Mouse (Mus musculus) kidney, adult 11 months (tissue): ENCODE results near the gene Slc39a9.

Experiments
- DNase-seq: peaks from one replicate; pipeline ENCODE4 v3.0.0; 2022

Gene Slc39a9

GRCm38 (mm10) chr12:80643693-80644505 lies at the start of gene Slc39a9, which contains the start of gene Erh:
Slc39a9 (plus strand) TSS chr12:80643883.
Erh (minus strand) TSS chr12:80644341.
- peak; percentile 95 for DNase-seq

- DNase-seq: no peak
Observed at GRCm38 (mm10) chr12:80594141-80594540, 49.5 kb upstream of the Slc39a9 start.

- DNase-seq: no peak
Observed at GRCm38 (mm10) chr12:80594781-80595180, 48.9 kb upstream of the Slc39a9 start.

DNA sequence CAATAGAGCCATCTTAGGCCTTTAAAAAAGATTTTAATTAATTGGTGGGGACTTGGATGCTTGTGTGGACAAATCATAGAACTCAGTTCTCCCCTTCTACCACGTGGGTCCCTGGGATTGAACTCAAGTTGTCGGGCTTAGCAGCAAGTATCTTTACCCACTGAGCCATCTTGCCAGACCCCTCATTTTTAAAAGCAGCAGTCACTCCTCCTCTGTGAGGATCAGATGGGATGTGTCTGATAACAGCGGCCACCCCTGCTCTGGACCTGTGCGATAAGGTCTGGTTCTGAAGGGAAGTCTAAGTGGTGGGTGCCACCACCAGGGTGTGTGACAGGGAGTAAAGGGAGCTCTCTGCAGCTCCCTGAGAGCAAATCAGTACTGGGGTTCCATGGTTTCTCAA lies 48.1 kb upstream of the Slc39a9 start:
- no peak for DNase-seq

GRCm38 (mm10) chr12:80595968-80596367 lies 47.7 kb upstream of the Slc39a9 start:
- DNase-seq: no peak

GRCm38 (mm10) chr12:80598236-80598635 lies 45.4 kb upstream of the Slc39a9 start:
- DNase-seq: no peak

- no peak for DNase-seq
Observed at GRCm38 (mm10) chr12:80598756-80599155, 44.9 kb upstream of the Slc39a9 start.

DNA sequence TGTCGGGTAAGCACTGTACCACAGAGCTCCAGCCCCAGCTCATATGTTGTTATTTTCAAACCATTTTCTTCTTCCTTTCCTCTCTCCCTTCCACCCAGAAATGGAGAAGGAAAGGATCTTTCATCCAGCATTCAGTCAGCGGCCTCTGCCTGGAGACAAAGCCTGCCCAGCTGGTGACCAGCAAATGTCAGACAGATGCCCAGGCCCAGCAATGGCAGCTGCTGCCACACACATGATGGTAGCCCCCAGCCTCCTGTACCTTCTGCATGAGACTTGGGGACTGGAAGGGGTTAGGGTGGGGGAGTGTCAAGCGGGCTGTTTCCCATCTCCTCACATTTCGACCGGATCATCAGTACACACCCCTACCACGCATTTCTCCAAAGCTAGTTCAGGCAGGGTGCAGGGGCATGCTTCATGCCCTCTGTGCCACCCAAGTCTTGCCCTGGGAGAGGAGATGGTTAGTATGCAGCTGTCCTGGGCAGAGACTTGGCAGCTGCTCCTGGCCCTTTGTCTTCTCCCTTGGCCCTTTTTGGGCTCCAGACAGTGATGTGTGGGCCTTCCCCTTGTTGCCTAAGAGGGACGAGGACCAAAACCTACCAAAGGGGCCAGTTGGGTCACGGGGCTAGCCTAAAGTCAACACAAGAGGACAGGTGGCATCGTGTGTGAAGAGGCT lies 42.0 kb upstream of the Slc39a9 start:
- DNase-seq: no peak

- no peak for DNase-seq
Observed at GRCm38 (mm10) chr12:80602432-80602831, 41.3 kb upstream of the Slc39a9 start.

- DNase-seq: no peak
Observed at GRCm38 (mm10) chr12:80603566-80603965, 40.1 kb upstream of the Slc39a9 start.

DNA sequence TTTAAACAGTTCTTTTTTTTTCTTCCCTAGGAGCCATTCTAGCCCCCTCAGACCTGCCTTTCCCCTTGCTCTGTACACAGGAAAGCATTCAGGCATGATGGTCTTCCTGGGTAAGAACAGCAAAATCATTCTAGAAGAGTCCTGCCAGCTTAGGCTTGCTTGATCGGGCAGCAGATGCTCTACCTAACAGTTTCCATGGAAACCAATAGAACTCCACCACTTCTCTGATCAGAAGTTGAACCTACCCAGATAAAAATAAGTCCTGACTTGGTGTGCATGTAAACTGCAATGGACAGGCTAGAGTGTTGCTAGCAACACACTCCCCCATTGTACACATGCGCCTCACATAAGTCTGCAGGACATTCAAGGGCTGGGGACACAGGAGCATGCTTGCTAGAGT lies 39.5 kb upstream of the Slc39a9 start:
- DNase-seq: no peak

- DNase-seq: no peak
Observed at GRCm38 (mm10) chr12:80608576-80608975, 35.1 kb upstream of the Slc39a9 start.

DNA sequence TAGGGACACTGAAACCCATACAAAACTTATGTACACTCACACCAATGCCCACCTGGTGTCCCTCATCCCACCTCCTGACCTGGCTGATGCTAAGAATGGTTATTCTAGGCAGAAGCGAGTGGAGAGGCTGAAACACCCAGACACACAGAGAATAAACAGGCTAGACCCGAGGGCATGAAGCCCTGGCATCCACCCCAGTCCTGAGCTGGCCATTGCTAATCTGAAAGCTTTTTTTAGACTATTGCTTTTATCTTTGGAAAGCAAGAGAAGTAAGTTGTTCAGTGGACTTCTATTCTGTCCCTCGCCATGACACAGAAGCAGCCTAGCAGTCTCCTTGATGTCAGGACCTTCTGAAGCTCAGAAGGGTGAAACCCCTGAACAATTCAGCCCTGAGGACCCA lies 33.8 kb upstream of the Slc39a9 start:
- DNase-seq: no peak

- no peak for DNase-seq
Observed at GRCm38 (mm10) chr12:80612113-80612791, 31.4 kb upstream of the Slc39a9 start.

DNA sequence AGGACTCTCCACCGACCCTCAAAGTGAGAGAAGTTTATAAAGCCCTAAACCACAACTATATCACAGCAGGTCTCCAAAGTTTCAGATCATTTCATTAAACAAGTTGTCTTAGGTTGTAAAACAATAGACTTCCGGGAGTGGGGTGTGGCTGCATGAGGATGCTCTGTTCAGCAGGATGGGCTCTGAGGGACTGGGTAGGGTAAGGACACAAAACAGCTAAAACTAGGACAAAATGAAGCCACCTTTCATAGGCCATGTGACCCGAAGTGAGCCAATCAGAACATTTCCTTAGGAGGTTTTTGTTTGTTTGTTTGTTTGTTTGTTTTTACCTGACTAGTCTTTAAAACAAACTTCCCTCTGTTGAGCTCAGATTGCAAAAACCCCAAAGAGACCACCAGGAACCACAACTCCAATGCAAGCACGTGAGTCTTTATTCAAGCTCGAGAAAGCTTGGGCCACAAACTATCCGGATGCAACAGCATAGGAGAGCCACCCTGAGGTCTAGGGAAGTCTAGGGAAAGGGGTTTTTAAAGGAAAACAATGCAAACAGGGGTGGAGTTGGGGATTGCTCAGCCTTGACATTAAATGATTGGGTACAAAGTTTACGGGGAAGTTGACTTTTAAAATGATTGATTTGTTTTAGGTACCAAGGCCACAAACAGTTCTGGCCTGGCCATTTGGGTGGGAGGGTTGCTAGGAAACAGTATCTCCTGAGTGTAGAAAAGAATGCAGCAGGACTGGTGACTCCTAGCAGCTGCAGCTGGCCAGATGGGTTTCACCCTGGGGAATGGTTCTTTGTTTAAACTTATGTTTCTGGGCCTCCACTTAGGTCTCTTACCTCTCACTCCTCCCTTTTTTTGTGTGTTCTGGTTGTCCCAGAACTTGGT lies 28.1 kb upstream of the Slc39a9 start:
- DNase-seq: no peak

DNA sequence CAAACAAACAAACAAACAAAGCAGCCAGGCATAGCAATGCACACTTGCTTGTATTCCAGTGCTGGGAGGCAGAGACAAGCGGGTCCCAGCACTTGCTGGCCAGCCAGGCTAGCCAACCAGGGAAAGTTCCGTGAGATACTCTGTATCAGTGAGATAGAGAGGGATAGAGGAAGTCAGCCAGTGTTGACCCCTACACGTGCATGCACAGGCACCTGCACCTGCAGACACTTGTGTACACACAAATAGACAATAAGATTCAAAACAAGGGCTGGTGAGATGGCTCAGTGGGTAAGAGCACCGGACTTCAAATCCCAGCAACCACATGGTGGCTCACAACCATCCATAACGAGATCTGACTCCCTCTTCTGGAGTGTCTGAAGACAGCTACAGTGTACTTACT lies 23.2 kb upstream of the Slc39a9 start:
- DNase-seq: no peak

DNA sequence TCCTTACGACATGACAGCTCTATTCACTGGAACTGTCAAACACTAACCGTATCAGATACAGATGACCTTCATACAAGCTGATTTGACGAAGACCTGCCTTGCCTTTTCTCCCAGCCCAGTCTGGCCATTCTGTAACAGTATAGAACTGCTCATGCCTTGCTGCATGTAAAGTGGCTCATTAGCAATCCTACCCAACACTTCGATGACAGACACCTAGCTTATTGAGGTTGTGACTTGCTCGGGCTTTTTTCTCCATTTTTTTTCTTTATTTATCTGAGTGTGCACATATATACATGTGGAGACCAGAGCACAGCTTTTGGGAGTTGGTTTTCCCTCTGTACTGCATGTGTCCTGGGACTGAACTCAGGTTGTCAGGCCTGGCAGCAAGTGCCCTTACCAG lies 11.9 kb upstream of the Slc39a9 start:
- DNase-seq: no peak

DNA sequence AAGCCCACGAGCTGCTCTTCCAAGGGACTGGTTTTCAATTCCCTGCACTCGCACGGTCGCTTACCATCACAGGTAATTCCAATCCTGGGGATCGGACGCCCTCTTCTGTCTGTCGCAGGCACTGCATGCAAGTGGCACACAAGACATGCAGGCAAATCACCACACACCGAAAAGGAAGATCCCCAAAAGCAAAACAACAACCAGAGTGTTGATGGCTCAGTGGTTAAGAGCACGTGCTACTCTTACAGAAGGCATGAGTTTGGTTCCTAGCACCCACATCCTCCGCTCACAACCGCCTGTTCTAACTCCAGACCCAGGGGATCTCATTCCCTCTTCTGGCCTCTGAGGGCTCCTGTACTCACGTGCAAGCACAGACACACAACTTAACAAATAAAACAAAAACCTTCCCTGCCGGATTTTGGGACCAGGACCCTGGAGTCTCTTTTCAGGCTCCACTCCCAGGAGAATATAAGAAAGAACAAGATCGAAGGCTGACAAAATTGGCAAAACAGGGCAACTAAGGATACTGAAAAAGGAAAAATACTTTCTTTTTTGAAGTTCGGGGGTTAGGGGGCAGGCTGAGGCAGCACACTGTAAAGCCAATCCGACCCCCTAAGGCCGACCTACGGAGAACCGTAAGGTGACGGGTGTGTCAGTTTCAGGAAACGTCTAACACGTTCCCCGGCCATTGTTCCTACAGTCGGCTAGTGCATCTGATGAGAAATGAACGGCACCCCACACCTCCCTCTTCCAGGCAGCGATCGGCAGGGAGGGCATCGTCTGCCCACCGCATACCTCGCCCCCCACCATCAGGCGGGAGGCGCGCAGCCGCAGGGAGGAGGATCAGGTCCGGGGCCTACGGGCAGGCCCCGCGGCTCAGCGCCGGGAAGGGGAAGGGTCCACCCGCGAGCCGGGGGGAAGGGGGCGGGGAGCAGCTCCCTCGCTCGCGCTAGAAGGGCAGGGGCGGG lies 674 bp upstream of the Slc39a9 start:
- peak; percentile 38 for DNase-seq

- no peak for DNase-seq
Observed at GRCm38 (mm10) chr12:80644506-80644868, 804 bp downstream of the Slc39a9 start.

DNA sequence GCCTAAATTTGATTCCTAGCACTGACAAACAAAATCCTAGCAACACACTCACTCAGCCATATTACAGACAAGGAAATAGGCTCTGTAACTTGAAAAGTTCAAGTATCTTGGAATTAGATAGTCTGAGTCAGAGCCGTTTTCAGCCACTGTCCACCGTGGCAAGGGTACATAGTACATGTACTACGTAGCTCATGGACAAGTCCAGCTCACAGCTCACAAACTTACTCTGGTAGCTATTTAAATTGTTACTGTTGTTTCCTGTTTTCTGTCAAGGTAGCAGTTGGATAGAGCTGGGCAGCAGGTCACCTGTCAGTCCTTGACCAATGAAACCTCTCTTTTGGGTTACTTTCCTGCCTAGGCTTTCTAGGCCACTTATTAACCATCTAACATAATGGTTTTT lies 2.7 kb downstream of the Slc39a9 start:
- DNase-seq: no peak

- DNase-seq: peak; percentile 60
Observed at GRCm38 (mm10) chr12:80653951-80654658, 10.4 kb downstream of the Slc39a9 start.
